Mouse (Mus musculus): ENCODE data around the gene D430041D05Rik.

DNA sequence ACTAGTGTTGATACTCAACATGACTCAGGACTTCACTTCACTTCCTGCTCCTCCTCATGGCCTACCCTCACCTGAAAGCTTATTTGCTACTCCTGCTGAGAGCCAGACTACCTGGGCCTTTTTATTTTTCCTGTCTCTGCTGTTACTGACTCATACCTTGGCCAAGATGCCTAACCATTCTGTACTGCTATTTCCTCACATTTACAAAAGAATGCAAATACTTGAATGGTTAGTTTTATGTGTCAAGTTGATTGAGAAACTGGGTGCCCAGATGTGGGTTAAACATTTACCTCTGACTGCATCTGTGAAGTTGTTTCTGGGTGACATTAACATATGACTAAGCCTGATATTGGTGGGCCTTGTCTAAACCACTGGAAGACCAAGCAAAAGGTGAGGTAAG, 56.7 kb downstream of the D430041D05Rik start:
- TF ChIP-seq CTCF (IDR thresholded peaks at IDR 0.05; ENCODE audit: extremely low read depth, insufficient read depth, low read length), result no peak
- TF ChIP-seq POLR2A (IDR thresholded peaks at IDR 0.05; ENCODE audit: extremely low read depth, insufficient read depth, low read length), result no peak
